Mouse (Mus musculus) hindbrain, embryonic 16.5 days (tissue): ENCODE data around the gene Gtf2i. TPM values are rescaled to one million over a fixed set of nuclear protein-coding genes. Genes with fewer than 3 reads are reported as not detected.

Source experiments
- ATAC-seq: fragments of 200-750 bp; cut with Nextera tagmentation; 2 replicates; pipeline ENCODE4 v1.8.0; 2017; ENCODE audit warnings: moderate TSS enrichment, moderate library complexity
- H3K27ac ChIP-seq: fragments of 300-500 bp; sonication (generic); 2 replicates; pipeline ENCODE4 v1.5.1; 2014; ENCODE audit warnings: low read depth, mild to moderate bottlenecking, control low read depth, low read length, moderate library complexity
- H3K27me3 ChIP-seq: fragments of 300-500 bp; sonication (generic); replicated peaks from 2 replicates; pipeline ENCODE4 v1.6.1; 2014; ENCODE audit warnings: low read length; ENCODE audit not compliant: control insufficient read depth, insufficient read depth
- H3K36me3 ChIP-seq: fragments of 300-500 bp; sonication (generic); 2 replicates; pipeline ENCODE4 v1.6.1; 2014; ENCODE audit warnings: mild to moderate bottlenecking, low read length, moderate library complexity, mixed read lengths; ENCODE audit not compliant: control insufficient read depth, insufficient read depth
- H3K4me1 ChIP-seq: fragments of 300-500 bp; sonication (generic); 2 replicates; pipeline ENCODE4 v1.6.1; 2014; ENCODE audit warnings: low read depth, low read length; ENCODE audit not compliant: control insufficient read depth, insufficient read depth
- H3K4me2 ChIP-seq: fragments of 300-500 bp; sonication (generic); 2 replicates; pipeline ENCODE4 v1.6.1; 2014; ENCODE audit warnings: mild to moderate bottlenecking, low read length, control low read depth, moderate library complexity
- H3K4me3 ChIP-seq: fragments of 300-500 bp; sonication (generic); 2 replicates; pipeline ENCODE4 v1.5.1; 2014; ENCODE audit warnings: mild to moderate bottlenecking, low read length, control low read depth, moderate library complexity
- H3K9ac ChIP-seq: fragments of 300-500 bp; sonication (generic); 2 replicates; pipeline ENCODE4 v1.6.1; 2014; ENCODE audit warnings: low read depth, mild to moderate bottlenecking, control low read depth, low read length, moderate library complexity
- H3K9me3 ChIP-seq: fragments of 300-500 bp; sonication (generic); 2 replicates; pipeline ENCODE4 v1.6.1; 2014; ENCODE audit warnings: mild to moderate bottlenecking, low read length, moderate library complexity; ENCODE audit not compliant: control insufficient read depth
- WGBS: fragments of 180-500 bp; shearing (Covaris S2); extraction: QIAGEN DNeasy Blood & Tissue Kit; methylation state at CpG from one replicate; pipeline ENCODE4 v1.1.7; 2014; 5-methylcytosine and 5-hydroxymethylcytosine counted together
- microRNA-seq: library from miRNA; unstranded; fragments of <30 nt; microRNA quantifications from one replicate; pipeline ENCODE4, GENCODE M21; 2017
- polyA plus RNA-seq: library from polyadenylated mRNA; unstranded; fragments of >200 nt; fragmentation: Nextera tagmentation; extraction: Ambion mirVana; gene quantifications from 2 replicates; pipeline ENCODE4 v1.2.1, GENCODE M21; 2015

Gene Gtf2i
- polyA plus RNA-seq, 1 experiment from 2014 or later: 132 TPM

DNA sequence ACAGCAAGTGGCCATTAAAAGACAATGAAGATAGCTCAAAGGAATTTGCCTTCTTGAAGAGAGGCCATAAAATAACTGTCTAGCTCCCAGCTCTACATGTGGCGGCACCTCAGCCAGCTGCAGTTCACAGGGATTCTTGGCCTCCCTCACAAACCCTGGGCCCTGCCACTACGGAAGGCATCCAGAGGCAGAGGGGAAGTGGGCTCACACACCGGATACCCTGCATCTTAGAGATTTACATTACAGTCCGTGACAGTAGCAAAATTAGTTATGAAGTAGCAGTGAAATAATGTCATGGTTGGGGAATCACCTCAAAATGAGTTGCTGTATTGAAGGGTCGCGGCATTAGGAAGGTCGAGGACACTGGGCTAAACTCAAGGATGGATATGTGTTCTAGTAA is 126.0 kb downstream of the Gtf2i start:
- no peaks in the 10 kb centered on the region for H3K27me3 ChIP-seq
- no peak overlapping the region for H3K9ac ChIP-seq
- no peak overlapping the region for H3K4me2 ChIP-seq
- H3K27ac ChIP-seq: no peak overlapping the region
- no peak overlapping the region for H3K4me3 ChIP-seq
- H3K9me3 ChIP-seq: no peaks in the 10 kb centered on the region
- WGBS: 89% methylated on average over 7 of the region's 7 CpGs
- ATAC-seq: no peak
- H3K4me1 ChIP-seq: peaks cover under 1% of the 10 kb centered on the region
- H3K36me3 ChIP-seq: no peaks in the 10 kb centered on the region

Small RNA genes lying within 50 kb of the gene (microRNA-seq; reads per million reads assigned to microRNA genes)
- not detected for gene Mir3965

Other genes with a start within 250 kb of the Gtf2i start
- 25.3 and 30.7 TPM in 2 replicates for gene Castor2, start 215.0 kb downstream of the Gtf2i start, polyA plus RNA-seq
- 21.3 TPM in 2 replicates for gene Rcc1l, start 138.0 kb downstream of the Gtf2i start, polyA plus RNA-seq
- gene Gtf2ird2, start 130.7 kb downstream of the Gtf2i start, polyA plus RNA-seq: 12.5 and 14.0 TPM in 2 replicates
- 2.3 and 2.7 TPM in 2 replicates for gene Ncf1, start 85.1 kb downstream of the Gtf2i start, polyA plus RNA-seq
- gene Gtf2ird1, start 142.0 kb upstream of the Gtf2i start, polyA plus RNA-seq: 49.3 and 67.3 TPM in 2 replicates
- 14.4 and 15.8 TPM in 2 replicates for gene Clip2, start 237.7 kb upstream of the Gtf2i start, polyA plus RNA-seq
- 0.22 and 0.45 TPM in 2 replicates for gene Syna, start 245.4 kb upstream of the Gtf2i start, polyA plus RNA-seq